Mouse (Mus musculus) lung, postnatal 0 days (tissue): Measurements from ENCODE around the gene Setdb1. TPM values are rescaled to one million over a fixed set of nuclear protein-coding genes. Genes with fewer than 3 reads are reported as not detected.

Source experiments
- ATAC-seq: fragments of 200-750 bp; cut with Nextera tagmentation; 2 replicates; pipeline ENCODE4 v1.8.0; 2017; ENCODE audit warnings: moderate library complexity
- DNase-seq: peaks from one replicate; pipeline ENCODE4 v3.0.0-alpha.2; 2016; ENCODE audit warnings: low spot score
- H3K27ac ChIP-seq: fragments of 300-500 bp; sonication (generic); 2 replicates; pipeline ENCODE4 v1.5.1; 2014; ENCODE audit warnings: antibody characterized with exemption, mild to moderate bottlenecking, low read length, mixed read lengths
- H3K27me3 ChIP-seq: fragments of 300-500 bp; sonication (generic); replicated peaks from 2 replicates; pipeline ENCODE4 v1.6.1; 2014; ENCODE audit warnings: low read length, mixed read lengths; ENCODE audit not compliant: insufficient read depth
- H3K36me3 ChIP-seq: fragments of 300-500 bp; sonication (generic); 2 replicates; pipeline ENCODE4 v1.6.1; 2014; ENCODE audit warnings: low read length, mixed read lengths; ENCODE audit not compliant: insufficient read depth
- H3K4me1 ChIP-seq: fragments of 300-500 bp; sonication (generic); 2 replicates; pipeline ENCODE4 v1.6.1; 2014; ENCODE audit warnings: antibody characterized with exemption, low read depth, low read length, mixed read lengths; ENCODE audit not compliant: insufficient read depth
- H3K4me2 ChIP-seq: fragments of 300-500 bp; sonication (generic); replicated peaks from 2 replicates; pipeline ENCODE4 v1.6.1; 2014; ENCODE audit warnings: low read depth, mild to moderate bottlenecking, low read length, moderate library complexity, mixed read lengths
- H3K4me3 ChIP-seq: fragments of 300-500 bp; sonication (generic); 2 replicates; pipeline ENCODE4 v1.5.1; 2014; ENCODE audit warnings: low read depth, low read length
- H3K9ac ChIP-seq: fragments of 300-500 bp; sonication (generic); replicated peaks from 2 replicates; pipeline ENCODE4 v1.6.1; 2014; ENCODE audit warnings: low read depth, mild to moderate bottlenecking
- H3K9me3 ChIP-seq: fragments of 300-500 bp; sonication (generic); 2 replicates; pipeline ENCODE4 v1.6.1; 2016; ENCODE audit warnings: low read length, mixed read lengths
- CTCF ChIP-seq: IDR thresholded peaks from 2 replicates; pipeline ENCODE4 v1.5.1; 2016; ENCODE audit warnings: antibody characterized with exemption, mild to moderate bottlenecking
- EP300 ChIP-seq: IDR thresholded peaks from 2 replicates; pipeline ENCODE4 v1.6.1; 2016; ENCODE audit warnings: antibody characterized with exemption, mild to moderate bottlenecking, control low read depth
- WGBS: fragments of 180-500 bp; shearing (Covaris S2); extraction: QIAGEN DNeasy Blood & Tissue Kit; methylation state at CpG from one replicate; pipeline ENCODE4 v1.1.7; 2014; 5-methylcytosine and 5-hydroxymethylcytosine counted together
- polyA plus RNA-seq: library from polyadenylated mRNA; unstranded; fragments of >200 nt; fragmentation: Nextera tagmentation; extraction: Ambion mirVana; gene quantifications from 2 replicates; pipeline ENCODE4 v1.2.1, GENCODE M21; 2015

Gene Setdb1
- polyA plus RNA-seq, 1 experiment from 2014 or later = 11.5 TPM

DNA sequence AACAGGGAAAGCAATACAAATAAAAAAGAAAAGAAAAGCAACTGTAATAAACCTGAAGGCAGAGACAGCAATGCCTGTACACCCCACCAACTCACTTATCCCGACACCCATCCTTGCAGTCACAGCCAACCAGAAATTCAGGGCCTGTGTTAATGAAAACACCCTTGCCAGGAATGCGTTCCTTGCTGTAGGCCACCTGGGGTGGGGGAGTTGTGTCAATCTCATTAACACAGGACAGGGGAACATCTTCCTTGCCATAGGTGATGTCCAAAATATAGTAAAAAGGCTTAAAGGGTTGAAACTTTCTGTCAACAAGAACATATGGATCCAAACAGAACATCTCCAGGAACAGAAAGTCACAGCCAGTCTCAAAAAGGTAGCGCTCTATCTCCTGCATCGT is 18.8 kb downstream of the Setdb1 start:
- Histone ChIP-seq H3K27ac (no peak overlapping the region), H3K4me1 (no peaks in the 10 kb centered on the region), H3K9ac (no peak overlapping the region), H3K4me2 (no peak overlapping the region), H3K27me3 (no peaks in the 10 kb centered on the region), H3K9me3 (no peaks in the 10 kb centered on the region), H3K4me3 (no peak overlapping the region), H3K36me3 (peaks cover 40% of the 10 kb centered on the region; the same call in 1 of the 2 replicates)
- DNase-seq = no peak
- TF ChIP-seq CTCF = no peak
- TF ChIP-seq EP300 = no peak
- WGBS = 95% methylated on average over 4 of the region's 4 CpGs
- no peak for ATAC-seq

DNA sequence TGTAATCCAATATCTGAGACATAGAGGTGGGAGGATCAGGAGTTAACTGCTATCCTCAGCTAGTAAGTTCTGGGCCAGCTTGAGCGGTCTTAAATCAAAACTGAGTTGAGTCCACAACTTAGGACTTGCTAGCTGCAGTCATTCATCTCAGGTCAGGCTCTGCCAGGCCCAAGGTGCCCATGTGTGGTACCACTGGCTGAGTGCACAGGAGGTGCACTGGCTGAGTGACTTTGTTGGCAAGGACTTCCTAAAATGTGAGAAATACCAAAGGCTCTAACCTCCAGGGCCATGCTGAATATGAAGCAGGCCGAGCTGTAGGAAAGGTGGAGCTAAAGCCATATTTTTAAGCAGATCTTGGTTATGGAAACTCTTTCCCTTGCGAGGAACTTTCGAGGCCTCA is 19.7 kb downstream of the Setdb1 start:
- no peaks in the 10 kb centered on the region for H3K9me3 ChIP-seq
- no peak for DNase-seq
- no peaks in the 10 kb centered on the region for H3K27me3 ChIP-seq
- H3K9ac ChIP-seq = no peak overlapping the region
- H3K36me3 ChIP-seq = peaks cover 36% of the 10 kb centered on the region; the same call in 1 of the 2 replicates
- H3K4me2 ChIP-seq = no peak overlapping the region
- TF ChIP-seq EP300 (no peak), CTCF (no peak)
- no peak overlapping the region for H3K27ac ChIP-seq
- ATAC-seq = no peak
- 95% methylated on average over 4 of the region's 4 CpGs for WGBS
- H3K4me3 ChIP-seq = no peak overlapping the region
- no peaks in the 10 kb centered on the region for H3K4me1 ChIP-seq

DNA sequence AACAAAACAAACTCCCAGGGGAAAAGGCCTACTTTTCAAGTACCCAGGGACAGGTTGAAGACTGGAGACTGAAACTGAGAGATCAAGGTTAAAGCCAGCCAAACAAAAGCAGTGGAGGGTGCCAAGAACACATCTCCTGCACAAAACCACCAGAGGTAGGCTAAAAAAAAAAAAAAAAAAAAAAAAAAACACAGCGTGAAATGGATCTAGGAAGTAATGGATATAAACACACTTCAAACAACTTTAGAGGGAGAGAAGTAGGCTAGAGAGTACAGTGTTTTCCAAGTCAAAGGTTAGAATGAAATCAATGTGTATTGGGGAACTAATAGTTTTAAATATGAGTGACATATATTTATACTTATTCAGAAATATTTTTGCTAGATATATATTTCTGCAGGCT is 25.5 kb downstream of the Setdb1 start:
- 50% methylated on average over 1 of the region's 1 CpGs for WGBS
- H3K36me3 ChIP-seq = peaks cover 18% of the 10 kb centered on the region; the same call in 1 of the 2 replicates
- ATAC-seq = no peak

DNA sequence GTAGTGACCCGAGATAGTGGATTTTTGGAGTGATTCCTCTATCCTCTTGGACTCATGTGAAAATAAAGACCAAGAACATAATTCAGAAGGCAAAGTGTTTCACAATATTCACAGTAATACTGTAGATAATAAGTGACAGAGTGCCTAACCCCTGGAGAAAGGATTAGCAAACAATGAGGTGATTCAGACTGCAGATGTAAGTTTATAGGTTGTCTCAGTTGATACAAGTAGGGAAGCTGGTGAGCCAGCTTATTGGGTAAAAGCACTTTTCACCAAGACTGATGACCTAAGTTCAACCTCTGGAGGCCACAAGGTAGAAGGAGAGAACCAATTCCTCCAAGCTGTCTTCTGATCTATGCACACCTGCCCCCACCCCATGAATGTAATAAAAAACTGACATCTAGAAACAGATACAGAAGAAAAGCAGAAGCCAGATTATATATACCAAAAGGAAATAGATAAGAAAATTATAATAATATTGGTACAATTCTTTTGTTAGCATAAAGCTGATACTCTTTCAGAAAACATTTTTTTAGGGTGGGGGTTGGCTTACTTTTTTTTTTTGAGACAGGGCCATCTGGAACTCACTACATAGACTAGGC is 28.1 kb downstream of the Setdb1 start:
- H3K36me3 ChIP-seq = peaks cover 35% of the 10 kb centered on the region
- ATAC-seq (no peak), DNase-seq (no peak)
- H3K4me1 ChIP-seq = no peaks in the 10 kb centered on the region
- TF ChIP-seq CTCF (no peak), EP300 (no peak)
- H3K27me3 ChIP-seq = no peaks in the 10 kb centered on the region
- WGBS = 82% methylated on average over 1 of the region's 1 CpGs
- no peak overlapping the region for H3K4me3 ChIP-seq
- H3K9ac ChIP-seq = no peak overlapping the region
- H3K9me3 ChIP-seq = no peaks in the 10 kb centered on the region
- no peak overlapping the region for H3K27ac ChIP-seq
- H3K4me2 ChIP-seq = no peak overlapping the region

More for the DNA sequence above, 25.5 kb downstream of the Setdb1 start:
- H3K4me2 ChIP-seq = no peak overlapping the region
- no peak for DNase-seq
- H3K9me3 ChIP-seq = no peaks in the 10 kb centered on the region
- no peak overlapping the region for H3K27ac ChIP-seq
- no peak overlapping the region for H3K9ac ChIP-seq
- H3K4me1 ChIP-seq = no peaks in the 10 kb centered on the region
- TF ChIP-seq EP300 (no peak), CTCF (no peak)
- H3K27me3 ChIP-seq = no peaks in the 10 kb centered on the region
- no peak overlapping the region for H3K4me3 ChIP-seq

GRCm38 (mm10) chr3:95324454-95325144 is 32.4 kb downstream of the Setdb1 start:
- H3K36me3 ChIP-seq = peaks cover 67% of the 10 kb centered on the region
- no peak overlapping the region for H3K4me2 ChIP-seq
- DNase-seq (peak; percentile 41), ATAC-seq (peak; percentile 23; the same call in 1 of the 2 replicates)
- TF ChIP-seq EP300 = no peak
- TF ChIP-seq CTCF = peak; percentile 65
- H3K4me1 ChIP-seq = no peaks in the 10 kb centered on the region
- H3K27me3 ChIP-seq = no peaks in the 10 kb centered on the region
- no peak overlapping the region for H3K9ac ChIP-seq
- no peaks in the 10 kb centered on the region for H3K9me3 ChIP-seq
- WGBS = 85% methylated on average over 6 of the region's 6 CpGs
- H3K27ac ChIP-seq = no peak overlapping the region
- no peak overlapping the region for H3K4me3 ChIP-seq

DNA sequence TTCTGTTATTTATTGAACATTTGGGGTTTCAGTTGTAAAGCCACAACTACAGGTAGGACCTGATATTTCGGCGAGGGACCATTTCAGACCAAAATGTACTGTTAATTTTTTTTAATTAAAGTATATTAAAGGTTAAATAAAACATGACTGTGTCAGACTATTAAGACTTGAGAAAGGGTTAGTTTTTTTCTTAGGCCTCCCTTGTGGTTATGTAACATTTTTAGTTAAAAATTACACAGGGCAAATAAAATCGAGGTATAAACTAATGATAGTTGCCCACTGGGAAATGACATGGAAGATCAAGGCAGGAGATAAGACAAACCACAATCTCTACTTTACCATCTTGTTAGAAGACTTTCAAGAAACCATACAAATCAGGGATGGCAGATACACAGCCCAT is 33.6 kb downstream of the Setdb1 start:
- no peak overlapping the region for H3K4me2 ChIP-seq
- no peak overlapping the region for H3K9ac ChIP-seq
- DNase-seq = no peak
- 85% methylated on average over 3 of the region's 3 CpGs for WGBS
- no peak for TF ChIP-seq CTCF
- no peak for TF ChIP-seq EP300
- no peaks in the 10 kb centered on the region for H3K9me3 ChIP-seq
- no peak overlapping the region for H3K4me3 ChIP-seq
- H3K27ac ChIP-seq = no peak overlapping the region
- no peaks in the 10 kb centered on the region for H3K27me3 ChIP-seq
- ATAC-seq = no peak
- H3K4me1 ChIP-seq = no peaks in the 10 kb centered on the region
- peaks cover 66% of the 10 kb centered on the region for H3K36me3 ChIP-seq
